Mouse (Mus musculus) stomach, embryonic 14.5 days (tissue): ENCODE measurements at regions not wholly inside any gene's neighbourhood (a gene's known extent, or its start where the extent isn't known, plus 50 kb on each side); places are given as distances from the start of the nearest gene placed in this dataset.

Experiments
- ATAC-seq: fragments of 200-750 bp; cut with Nextera tagmentation; 2 replicates; pipeline ENCODE4 v1.8.0; 2017; ENCODE audit warnings: low read depth, moderate TSS enrichment; ENCODE audit not compliant: insufficient number of reproducible peaks, insufficient read depth, low FRiP score
- H3K27ac ChIP-seq: fragments of 300-500 bp; sonication (generic); 2 replicates; pipeline ENCODE4 v1.5.1; 2014; ENCODE audit warnings: mild to moderate bottlenecking, low read length, moderate library complexity, mixed read lengths
- H3K27me3 ChIP-seq: fragments of 300-500 bp; sonication (generic); 2 replicates; pipeline ENCODE4 v1.6.1; 2014; ENCODE audit warnings: low read length, control low read depth, mixed read lengths; ENCODE audit not compliant: control insufficient read depth, insufficient read depth
- H3K36me3 ChIP-seq: fragments of 300-500 bp; sonication (generic); 2 replicates; pipeline ENCODE4 v1.6.1; 2014; ENCODE audit warnings: mild to moderate bottlenecking, control low read depth, low read length, moderate library complexity, mixed read lengths; ENCODE audit not compliant: control insufficient read depth, insufficient read depth
- H3K4me1 ChIP-seq: fragments of 300-500 bp; sonication (generic); 2 replicates; pipeline ENCODE4 v1.6.1; 2014; ENCODE audit warnings: low read length, control low read depth, mixed read lengths; ENCODE audit not compliant: control insufficient read depth, insufficient read depth
- H3K4me2 ChIP-seq: fragments of 300-500 bp; sonication (generic); replicated peaks from 2 replicates; pipeline ENCODE4 v1.6.1; 2014; ENCODE audit warnings: low read depth, low read length, control low read depth
- H3K4me3 ChIP-seq: fragments of 300-500 bp; sonication (generic); 2 replicates; pipeline ENCODE4 v1.5.1; 2014; ENCODE audit warnings: low read depth, low read length, control low read depth
- H3K9ac ChIP-seq: fragments of 300-500 bp; sonication (generic); replicated peaks from 2 replicates; pipeline ENCODE4 v1.6.1; 2014; ENCODE audit warnings: low read depth, mild to moderate bottlenecking, control low read depth, low read length, moderate library complexity, mixed read lengths
- H3K9me3 ChIP-seq: fragments of 300-500 bp; sonication (generic); 2 replicates; pipeline ENCODE4 v1.6.1; 2016; ENCODE audit warnings: low read depth, low read length, control low read depth; ENCODE audit not compliant: control insufficient read depth
- WGBS: fragments of 180-500 bp; shearing (Covaris S2); extraction: QIAGEN DNeasy Blood & Tissue Kit; methylation state at CpG from one replicate; pipeline ENCODE4 v1.1.7; 2014; 5-methylcytosine and 5-hydroxymethylcytosine counted together

GRCm38 (mm10) chr13:80957419-80958139 lies 74.4 kb downstream of the Arrdc3 start:
- no peak for ATAC-seq
- H3K4me2 ChIP-seq = no peak overlapping the region
- H3K36me3 ChIP-seq = no peaks in the 10 kb centered on the region
- H3K4me3 ChIP-seq = no peak overlapping the region
- H3K9me3 ChIP-seq = no peaks in the 10 kb centered on the region
- no peak overlapping the region for H3K27ac ChIP-seq
- no peaks in the 10 kb centered on the region for H3K27me3 ChIP-seq
- H3K4me1 ChIP-seq = no peaks in the 10 kb centered on the region
- 83% methylated on average over 6 of the region's 6 CpGs for WGBS
- H3K9ac ChIP-seq = no peak overlapping the region

DNA sequence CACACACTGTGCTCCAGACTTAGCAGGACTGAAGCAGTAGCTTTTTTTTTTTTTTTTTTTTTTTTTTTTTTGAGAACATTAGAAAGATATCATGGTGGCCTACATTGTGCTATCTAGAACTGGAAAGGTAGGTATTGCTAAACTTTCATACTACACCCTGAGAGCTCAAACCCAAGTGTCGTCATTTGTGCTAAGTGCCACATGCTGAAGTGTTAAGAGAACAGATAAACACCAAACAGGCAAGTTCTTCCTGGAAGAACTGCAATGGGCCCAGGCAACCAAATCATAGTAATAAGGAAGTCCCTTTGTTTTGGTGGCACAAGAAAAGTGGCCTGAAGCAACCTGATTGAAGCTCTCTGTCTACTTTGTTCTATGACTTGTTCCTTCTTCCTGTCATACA lies 76.6 kb downstream of the Arrdc3 start:
- no peak overlapping the region for H3K4me3 ChIP-seq
- H3K27me3 ChIP-seq = no peaks in the 10 kb centered on the region
- no peak for ATAC-seq

DNA sequence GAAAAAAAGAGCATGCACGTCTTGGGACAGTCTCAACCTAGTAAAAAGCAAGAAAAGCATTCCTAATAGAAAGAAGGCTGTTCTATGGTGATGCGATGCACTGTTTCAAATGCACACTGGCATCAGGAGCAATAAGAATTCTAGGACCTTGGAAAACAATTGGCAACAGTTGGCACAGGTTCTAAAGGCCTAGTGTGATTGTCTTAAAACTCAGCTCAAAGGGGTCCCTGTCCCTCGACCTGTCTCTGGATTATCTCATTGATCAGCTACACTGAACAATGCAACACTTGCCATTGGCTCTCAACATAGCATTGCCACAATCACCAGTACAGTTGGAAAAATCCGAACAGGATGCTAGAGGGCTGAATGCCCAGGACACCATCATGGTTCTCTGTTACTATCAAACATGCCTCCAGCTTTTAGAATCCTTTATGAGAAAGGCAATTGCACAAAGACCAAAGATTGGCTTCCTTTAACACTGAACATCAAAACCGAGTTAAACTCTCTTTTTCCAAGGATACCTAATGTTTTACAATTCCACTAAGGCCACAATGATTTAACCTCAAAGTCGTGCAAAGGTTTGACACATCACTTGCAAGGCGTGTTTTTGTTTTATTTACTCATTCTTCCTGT lies 78.9 kb downstream of the Arrdc3 start:
- WGBS = 52% methylated on average over 7 of the region's 7 CpGs
- ATAC-seq = no peak

More for the DNA sequence above, 76.6 kb downstream of the Arrdc3 start:
- Histone ChIP-seq H3K4me2 (no peak overlapping the region), H3K9me3 (no peaks in the 10 kb centered on the region), H3K27ac (no peak overlapping the region), H3K9ac (no peak overlapping the region), H3K4me1 (0 out of 2 replicates have a peak, but pooled peaks cover 3% of the 10 kb centered on the region), H3K36me3 (no peaks in the 10 kb centered on the region)
- 88% methylated on average over 1 of the region's 1 CpGs for WGBS

DNA sequence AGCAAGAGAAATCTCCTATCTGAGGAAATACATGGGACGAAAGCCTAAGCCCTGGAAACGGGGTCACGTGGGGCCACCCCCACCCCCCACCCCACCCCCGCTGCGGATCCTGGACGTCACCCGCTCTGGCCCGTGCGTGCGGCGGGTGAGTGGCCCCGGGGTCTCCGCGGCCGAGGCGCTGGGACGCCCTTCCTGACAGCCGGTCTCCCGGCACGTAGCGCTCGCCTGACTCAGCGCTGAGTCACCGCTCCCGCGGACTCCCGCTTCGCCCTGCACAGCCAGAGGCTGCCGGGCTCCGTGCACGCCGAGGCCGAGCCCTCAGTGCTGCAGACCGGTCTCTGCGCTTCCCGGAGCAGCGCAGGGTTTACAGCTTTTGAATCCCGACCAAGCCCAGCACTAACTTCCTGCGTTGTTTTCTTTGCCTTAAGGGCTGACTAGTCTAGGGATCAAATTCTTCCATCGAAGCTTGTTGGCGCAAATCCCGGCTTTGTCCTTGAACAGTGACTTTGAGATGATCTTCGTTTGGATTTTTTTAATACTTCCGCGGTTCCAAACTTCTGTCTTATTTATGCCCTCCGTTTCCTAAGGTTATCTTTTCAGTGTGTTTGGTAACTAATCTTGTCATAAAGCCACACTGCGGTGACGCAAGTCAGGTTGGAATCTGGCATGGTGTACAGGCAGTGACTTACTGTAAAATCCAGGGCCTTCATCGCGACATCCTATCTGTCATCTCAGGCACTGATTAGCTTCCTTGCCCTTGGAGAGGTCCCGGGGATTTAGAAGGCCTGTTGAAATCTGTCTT lies 79.8 kb downstream of the Arrdc3 start:
- peak; percentile 93 for ATAC-seq
- WGBS = 2% methylated on average over 49 of the region's 51 CpGs
- Histone ChIP-seq H3K9ac (peak overlapping the region; percentile 42; the same call in 1 of the 2 replicates), H3K9me3 (no peaks in the 10 kb centered on the region), H3K27ac (peak overlapping the region; percentile 86), H3K36me3 (no peaks in the 10 kb centered on the region), H3K4me3 (peak overlapping the region; percentile 38), H3K4me1 (0 out of 2 replicates have a peak, but pooled peaks cover 3% of the 10 kb centered on the region), H3K27me3 (no peaks in the 10 kb centered on the region), H3K4me2 (peak overlapping the region; percentile 61)

More for the DNA sequence above, 78.9 kb downstream of the Arrdc3 start:
- Histone ChIP-seq H3K4me1 (0 out of 2 replicates have a peak, but pooled peaks cover 3% of the 10 kb centered on the region), H3K27me3 (no peaks in the 10 kb centered on the region), H3K27ac (no peak overlapping the region), H3K4me3 (peak overlapping the region; percentile 38; the same call in 1 of the 2 replicates), H3K9me3 (no peaks in the 10 kb centered on the region), H3K9ac (no peak overlapping the region), H3K36me3 (no peaks in the 10 kb centered on the region), H3K4me2 (peak overlapping the region; percentile 61)

DNA sequence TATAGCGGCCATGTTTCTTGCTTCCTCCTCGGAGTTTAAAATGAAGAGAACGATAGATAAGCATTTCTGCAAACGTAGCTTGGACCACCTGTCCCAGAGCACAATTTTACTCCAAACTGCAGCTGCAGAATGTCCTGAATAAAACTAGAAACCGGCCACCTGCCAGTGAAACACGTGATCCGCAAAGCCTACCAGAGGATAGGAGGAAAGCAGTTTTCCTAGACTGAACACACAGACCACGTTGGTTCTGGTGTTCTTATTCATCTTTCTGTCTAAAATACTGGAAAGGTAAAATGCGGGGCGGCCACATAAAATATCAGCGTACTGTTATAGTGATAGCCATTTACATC lies 80.4 kb downstream of the Arrdc3 start:
- H3K9ac ChIP-seq = peak overlapping the region; percentile 42; the same call in 1 of the 2 replicates
- 53% methylated on average over 11 of the region's 11 CpGs for WGBS

GRCm38 (mm10) chr13:80971664-80972063 lies 88.5 kb downstream of the Arrdc3 start:
- Histone ChIP-seq H3K9me3 (no peaks in the 10 kb centered on the region), H3K27ac (no peak overlapping the region), H3K4me2 (no peak overlapping the region), H3K36me3 (no peaks in the 10 kb centered on the region), H3K9ac (no peak overlapping the region), H3K4me3 (no peak overlapping the region), H3K4me1 (no peaks in the 10 kb centered on the region), H3K27me3 (no peaks in the 10 kb centered on the region)
- 76% methylated on average over 3 of the region's 3 CpGs for WGBS
- ATAC-seq = no peak

More for the DNA sequence above, 80.4 kb downstream of the Arrdc3 start:
- H3K27ac ChIP-seq = peak overlapping the region; percentile 86; the same call in 1 of the 2 replicates
- ATAC-seq = no peak
- peak overlapping the region; percentile 61 for H3K4me2 ChIP-seq
- H3K9me3 ChIP-seq = no peaks in the 10 kb centered on the region
- no peaks in the 10 kb centered on the region for H3K27me3 ChIP-seq
- H3K4me1 ChIP-seq = 0 out of 2 replicates have a peak, but pooled peaks cover 3% of the 10 kb centered on the region
- no peaks in the 10 kb centered on the region for H3K36me3 ChIP-seq
- peak overlapping the region; percentile 38; the same call in 1 of the 2 replicates for H3K4me3 ChIP-seq

GRCm38 (mm10) chr13:80974424-80974823 lies 91.2 kb downstream of the Arrdc3 start:
- Histone ChIP-seq H3K9ac (no peak overlapping the region), H3K4me2 (no peak overlapping the region)
- 40% methylated on average over 1 of the region's 1 CpGs for WGBS

GRCm38 (mm10) chr13:80977266-80977665 lies 94.1 kb downstream of the Arrdc3 start:
- no peak overlapping the region for H3K4me2 ChIP-seq
- H3K4me3 ChIP-seq = no peak overlapping the region
- H3K9me3 ChIP-seq = no peaks in the 10 kb centered on the region
- H3K36me3 ChIP-seq = no peaks in the 10 kb centered on the region
- H3K9ac ChIP-seq = no peak overlapping the region
- WGBS = 78% methylated on average over 3 of the region's 3 CpGs
- H3K4me1 ChIP-seq = no peaks in the 10 kb centered on the region
- no peak overlapping the region for H3K27ac ChIP-seq
- no peak for ATAC-seq
- H3K27me3 ChIP-seq = no peaks in the 10 kb centered on the region

More at GRCm38 (mm10) chr13:80974424-80974823, 91.2 kb downstream of the Arrdc3 start:
- Histone ChIP-seq H3K4me1 (no peaks in the 10 kb centered on the region), H3K27me3 (no peaks in the 10 kb centered on the region), H3K27ac (no peak overlapping the region), H3K4me3 (no peak overlapping the region), H3K36me3 (no peaks in the 10 kb centered on the region), H3K9me3 (no peaks in the 10 kb centered on the region)
- no peak for ATAC-seq
